Mouse (Mus musculus) heart, postnatal 36 days (tissue): Measurements from ENCODE around the gene Mroh3. TPM values are rescaled to one million over a fixed set of nuclear protein-coding genes. Genes with fewer than 3 reads are reported as not detected.

Source experiments
- DNase-seq, 2 experiments: peaks; one replicate each; pipeline ENCODE4 v3.0.0; 2021 to 2022
- intact Hi-C: fragments of 180-260 bp; cut with DNase I; formaldehyde crosslinking; loops from one replicate; pipeline ENCODE4 v1.15.1; 2025
- total RNA-seq, 2 experiments: library from RNA; stranded (reverse); gene quantifications; 2 replicates each; pipeline ENCODE4 v1.2.3; 2021

Mroh3 gene
- total RNA-seq, 2 experiments from 2014 or later = not detected

DNA sequence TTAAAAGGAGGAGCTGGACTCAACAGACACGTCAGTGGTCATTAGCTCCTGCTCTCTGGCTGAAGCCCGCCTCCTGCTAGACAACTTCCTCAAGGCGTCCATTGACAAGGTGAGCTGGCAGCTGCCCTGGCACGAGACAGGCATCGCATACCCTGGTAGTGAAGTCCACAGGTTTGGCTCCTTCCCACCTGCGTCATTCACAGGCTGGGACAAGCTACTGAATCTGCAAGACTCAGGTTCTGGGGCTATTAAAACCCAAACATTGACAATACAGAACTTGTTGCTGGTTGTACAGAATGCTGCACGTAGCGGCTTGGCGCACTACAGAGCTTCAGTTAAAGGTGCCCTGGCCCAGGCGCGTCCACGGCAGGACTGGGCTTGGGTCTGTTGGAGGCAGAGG is 52.3 kb downstream of the Mroh3 start:
- intact Hi-C loops = no loop called here
- DNase-seq = no peak

DNA sequence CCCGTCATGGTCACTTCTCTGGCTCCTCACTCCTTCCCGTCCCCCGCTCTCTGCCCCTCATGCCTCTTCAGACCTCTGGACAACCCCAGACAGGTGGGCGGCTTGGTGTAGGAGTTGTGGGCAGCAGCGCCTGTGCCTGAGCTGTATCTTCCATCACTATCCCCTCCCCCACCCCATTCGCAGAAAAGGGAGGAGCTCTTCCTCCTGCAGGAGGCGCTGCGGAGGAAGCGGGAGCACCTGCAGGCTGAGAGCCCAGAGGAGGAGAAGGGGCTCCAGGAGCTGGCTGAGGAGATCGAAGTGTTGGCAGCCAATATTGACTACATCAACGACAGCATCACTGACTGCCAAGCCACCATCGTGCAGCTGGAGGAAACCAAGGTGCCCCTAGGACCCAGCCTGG is 52.8 kb downstream of the Mroh3 start:
- intact Hi-C loops = no loop called here

GRCm38 (mm10) chr1:136156951-136157350 is 55.7 kb downstream of the Mroh3 start:
- intact Hi-C loops = no loop called here
- no peak for DNase-seq

More for the DNA sequence above, 52.8 kb downstream of the Mroh3 start:
- DNase-seq = no peak

DNA sequence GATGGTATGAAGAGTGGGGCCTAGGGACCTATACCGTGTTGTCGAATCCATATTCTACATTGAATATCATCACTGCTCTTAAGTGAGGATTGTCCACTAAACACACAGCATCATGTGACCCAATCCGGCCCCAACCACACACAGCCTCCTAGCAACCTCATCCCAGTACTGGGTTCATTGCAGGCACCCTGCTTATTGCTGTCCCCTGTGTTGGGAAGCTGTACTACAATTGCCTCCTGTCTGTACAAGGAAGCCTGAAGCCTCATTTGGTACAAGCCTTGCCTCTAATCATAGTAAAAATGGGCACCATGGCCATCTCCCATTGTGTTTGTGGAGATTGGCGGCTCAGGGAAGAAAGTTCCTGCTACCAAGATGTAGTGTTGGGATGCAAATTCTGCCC is 56.3 kb downstream of the Mroh3 start:
- intact Hi-C loops = no loop called here
- DNase-seq = no peak

DNA sequence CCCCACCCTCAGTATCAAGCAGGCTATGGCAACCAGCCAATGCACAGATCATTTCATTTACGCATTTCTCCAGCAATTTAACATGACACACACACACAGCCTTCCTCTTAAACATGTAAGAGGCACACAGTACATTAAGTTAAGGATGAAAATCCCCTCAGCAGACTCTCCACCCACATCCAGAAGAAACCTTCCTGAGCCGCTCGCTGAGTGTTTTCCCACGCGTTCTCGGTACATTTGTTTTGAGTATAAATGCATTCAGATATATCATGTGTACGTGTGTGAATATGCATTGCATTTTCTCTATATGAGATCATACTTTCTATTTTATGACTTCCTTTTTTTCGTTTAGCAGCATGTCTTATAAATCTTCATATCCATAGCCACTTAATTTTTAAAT is 61.3 kb downstream of the Mroh3 start:
- intact Hi-C loops = no loop called here
- no peak for DNase-seq

GRCm38 (mm10) chr1:136149702-136150101 is 62.9 kb downstream of the Mroh3 start:
- intact Hi-C loops = no loop called here
- DNase-seq = no peak

DNA sequence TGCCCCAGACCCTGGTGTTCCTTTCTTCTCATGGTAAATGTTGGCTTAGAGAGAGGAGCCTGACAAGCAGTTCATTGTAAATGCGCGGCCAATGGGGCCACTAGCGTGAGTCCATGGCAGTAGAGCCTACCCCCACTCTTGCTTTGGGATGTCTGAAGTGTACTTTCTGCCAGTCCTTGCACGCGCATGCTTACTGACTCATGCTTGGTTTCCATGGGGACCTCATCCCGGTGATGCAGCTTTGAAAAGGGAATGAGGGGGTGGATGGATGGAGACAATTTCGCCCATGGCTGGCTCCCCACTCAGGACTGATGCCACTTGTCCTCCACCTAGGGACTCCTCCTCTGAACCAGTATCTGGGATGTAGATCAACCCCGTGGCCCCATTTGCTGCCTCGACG is 69.1 kb downstream of the Mroh3 start:
- no peak for DNase-seq
- intact Hi-C loops = no loop called here

GRCm38 (mm10) chr1:136142336-136142735 is 70.3 kb downstream of the Mroh3 start:
- intact Hi-C loops = no loop called here
- no peak for DNase-seq

- intact Hi-C loops = no loop called here
- peak in 1 of 2 experiments; percentile 25 for DNase-seq
These were observed 71.3 kb downstream of the Mroh3 start for GRCm38 (mm10) chr1:136141176-136141950.

GRCm38 (mm10) chr1:136139990-136140640 is 72.5 kb downstream of the Mroh3 start:
- intact Hi-C loops = no loop called here
- peak; percentile 63 to 67 for DNase-seq

DNA sequence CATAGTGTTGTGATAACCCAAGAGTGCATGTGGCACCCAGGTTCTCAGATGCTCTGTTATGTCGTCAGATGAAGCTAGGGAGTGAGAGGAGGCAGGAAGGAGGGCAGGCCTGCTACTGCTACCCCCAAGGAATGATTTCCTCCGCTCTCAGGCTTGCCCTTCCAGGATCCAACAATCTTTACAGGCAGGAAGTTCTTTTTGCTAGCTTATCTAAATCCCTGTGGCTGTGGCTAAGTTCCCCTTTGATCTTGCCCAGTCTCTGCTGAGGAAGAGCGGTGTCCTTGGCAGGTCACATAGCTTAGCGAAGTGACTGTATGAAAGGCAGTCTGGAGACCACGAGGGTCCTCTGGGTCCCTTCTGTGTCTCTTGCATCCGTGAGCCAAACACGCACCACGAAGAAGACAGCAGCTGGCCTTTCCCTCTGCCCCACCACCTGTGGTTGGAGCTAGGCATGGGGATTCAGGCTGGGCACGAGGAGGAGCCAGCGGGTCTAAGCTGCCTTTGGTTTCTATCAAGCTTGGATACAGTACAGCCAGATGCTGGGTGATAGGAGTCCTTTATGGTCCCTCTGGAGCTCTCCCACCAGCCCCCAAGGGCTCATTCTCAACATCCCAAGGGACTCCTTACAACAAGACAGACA is 74.3 kb downstream of the Mroh3 start:
- no peak for DNase-seq
- intact Hi-C loops = no loop called here

DNA sequence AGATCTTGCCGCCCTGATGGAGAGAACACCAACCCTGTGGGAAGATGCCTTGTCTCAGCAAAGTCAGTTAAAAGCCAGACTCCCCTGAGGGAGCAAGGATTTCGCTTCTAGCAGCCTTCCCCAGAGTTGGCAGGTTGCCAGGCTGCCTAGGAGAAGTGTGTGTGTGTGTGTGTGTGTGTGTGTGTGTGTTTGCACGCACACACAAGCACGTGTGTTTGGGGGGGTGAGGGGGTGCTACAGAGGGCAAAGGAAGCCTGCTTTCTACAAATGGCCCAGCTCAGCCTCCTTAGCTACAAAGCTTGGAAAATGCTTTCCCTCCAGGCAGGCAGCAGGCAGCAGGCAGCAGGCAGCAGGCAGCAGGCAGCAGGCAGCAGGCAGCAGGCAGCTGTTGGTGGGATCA is 75.1 kb downstream of the Mroh3 start:
- peak; percentile 39 to 50 for DNase-seq
- intact Hi-C loops = no loop called here

- intact Hi-C loops = no loop called here
- peak in 1 of 2 experiments; percentile 7 for DNase-seq
These were observed 75.5 kb downstream of the Mroh3 start for GRCm38 (mm10) chr1:136137071-136137531.

- intact Hi-C loops = no loop called here
- peak in 1 of 2 experiments; percentile 23 for DNase-seq
These were observed 76.1 kb downstream of the Mroh3 start for GRCm38 (mm10) chr1:136136547-136136946.

- no peak for DNase-seq
- intact Hi-C loops = no loop called here
These were observed 76.7 kb downstream of the Mroh3 start for GRCm38 (mm10) chr1:136135777-136136444.

- intact Hi-C loops = no loop called here
- DNase-seq = peak; percentile 36 to 39
These were observed 77.6 kb downstream of the Mroh3 start for GRCm38 (mm10) chr1:136135046-136135445.

- intact Hi-C loops = no loop called here
- DNase-seq = no peak
These were observed 78.1 kb downstream of the Mroh3 start for GRCm38 (mm10) chr1:136134547-136134946.

- peak; percentile 29 to 39 for DNase-seq
- intact Hi-C loops = no loop called here
These were observed 78.9 kb downstream of the Mroh3 start for GRCm38 (mm10) chr1:136133570-136134240.

DNA sequence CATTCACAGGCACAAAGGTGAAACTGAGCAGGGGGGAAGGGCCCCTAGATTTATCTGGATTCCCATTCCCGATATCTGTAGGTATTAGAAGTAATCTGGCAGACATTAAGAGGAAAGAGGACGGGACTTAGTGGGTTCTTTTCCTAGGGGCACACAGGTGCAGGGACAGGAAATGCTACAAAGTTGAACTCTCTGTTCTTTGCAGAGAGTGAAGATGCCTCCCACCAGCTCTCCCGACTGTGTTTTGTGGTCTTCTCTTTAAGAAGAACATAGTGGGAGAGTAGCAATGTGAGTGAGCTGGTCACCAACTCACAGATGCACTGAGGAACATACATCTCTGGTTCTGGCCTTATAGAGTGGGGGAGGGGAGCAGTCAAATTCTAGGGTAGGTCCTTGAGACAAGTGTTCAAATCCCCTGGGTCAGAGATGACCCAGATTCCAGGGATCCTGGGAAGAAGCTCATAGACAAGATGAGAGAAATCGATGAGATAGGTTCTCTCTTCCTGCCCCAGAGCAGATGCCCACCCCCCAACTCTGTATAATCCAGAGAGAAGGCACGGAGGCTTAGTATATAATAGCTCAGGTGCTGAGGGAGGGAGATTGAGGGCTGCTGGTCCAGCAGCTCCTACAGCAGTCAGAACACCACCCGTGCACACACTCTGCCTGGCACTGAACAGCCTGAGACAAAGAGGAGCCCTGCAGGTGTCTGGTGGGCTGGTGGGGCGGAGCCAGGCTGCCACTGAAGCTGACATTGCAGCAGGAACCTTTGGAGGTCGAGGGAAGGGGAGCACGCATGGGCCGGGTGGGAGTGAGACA is 80.0 kb downstream of the Mroh3 start:
- intact Hi-C loops = no loop called here

More for the DNA sequence above, 80.0 kb downstream of the Mroh3 start:
- peak in 1 of 2 experiments; percentile 7 for DNase-seq
